Mouse (Mus musculus): ENCODE results near the gene C77080. TPM values are rescaled to one million over a fixed set of nuclear protein-coding genes. Genes with fewer than 3 reads are reported as not detected.
A peak's percentile ranks its signal among the peaks of the same experiment; 100 is the strongest.

The C77080 gene
- polyA plus RNA-seq, 1 experiment from 2014 or later, result 9.6 TPM

- Histone ChIP-seq H3K4me3 (ENCODE audit: low read depth, low read length) (no peak overlapping the region), H3K9ac (ENCODE audit: low read length) (no peak overlapping the region), H3K27me3 (ENCODE audit: control insufficient read depth, insufficient read depth, low read length) (no peaks in the 10 kb centered on the region), H3K4me2 (replicated peaks; ENCODE audit: low read depth) (no peak overlapping the region), H3K4me1 (replicated peaks; ENCODE audit: control insufficient read depth, insufficient read depth) (no peaks in the 10 kb centered on the region), H3K27ac (replicated peaks) (no peak overlapping the region), H3K9me3 (ENCODE audit: control insufficient read depth, low read length) (no peaks in the 10 kb centered on the region), H3K36me3 (ENCODE audit: control insufficient read depth, insufficient read depth, low read length) (peaks cover 16% of the 10 kb centered on the region)
- WGBS, result 95% methylated on average over 6 of the region's 6 CpGs
- ATAC-seq (ENCODE audit: low FRiP score, low TSS enrichment) (no peak), DNase-seq (ENCODE audit: low spot score) (no peak)
- no peak for TF ChIP-seq EP300 (optimal IDR thresholded peaks at IDR 0.05)
- TF ChIP-seq CTCF (IDR thresholded peaks at IDR 0.05; ENCODE audit: low read depth), result no peak
Observed at GRCm38 (mm10) chr4:129197514-129197913, 63.7 kb downstream of the C77080 start.

- Histone ChIP-seq H3K27me3 (ENCODE audit: control insufficient read depth, insufficient read depth, low read length) (no peaks in the 10 kb centered on the region), H3K4me1 (replicated peaks; ENCODE audit: control insufficient read depth, insufficient read depth) (peaks cover 5% of the 10 kb centered on the region; the same call in 1 of the 2 replicates), H3K9ac (ENCODE audit: low read length) (no peak overlapping the region), H3K27ac (replicated peaks) (no peak overlapping the region), H3K36me3 (ENCODE audit: control insufficient read depth, insufficient read depth, low read length) (peaks cover 6% of the 10 kb centered on the region; the same call in 1 of the 2 replicates), H3K4me3 (ENCODE audit: low read depth, low read length) (no peak overlapping the region), H3K4me2 (replicated peaks; ENCODE audit: low read depth) (no peak overlapping the region), H3K9me3 (ENCODE audit: control insufficient read depth, low read length) (no peaks in the 10 kb centered on the region)
- no peak for DNase-seq (ENCODE audit: low spot score)
- TF ChIP-seq CTCF (IDR thresholded peaks at IDR 0.05; ENCODE audit: low read depth) (no peak), EP300 (optimal IDR thresholded peaks at IDR 0.05) (no peak)
- 90% methylated on average over 1 of the region's 1 CpGs for whole genome bisulfite sequencing
- no peak for ATAC-seq (ENCODE audit: low FRiP score, low TSS enrichment)
Observed at GRCm38 (mm10) chr4:129194280-129194679, 66.9 kb downstream of the C77080 start.

- no peak overlapping the region for H3K9ac ChIP-seq (ENCODE audit: low read length)
- H3K27ac ChIP-seq (replicated peaks), result no peak overlapping the region
- WGBS, result 70% methylated on average over 5 of the region's 5 CpGs
- H3K27me3 ChIP-seq (ENCODE audit: control insufficient read depth, insufficient read depth, low read length), result no peaks in the 10 kb centered on the region
- no peaks in the 10 kb centered on the region; the same call in 1 of the 2 replicates for H3K36me3 ChIP-seq (ENCODE audit: control insufficient read depth, insufficient read depth, low read length)
- no peak for TF ChIP-seq EP300 (optimal IDR thresholded peaks at IDR 0.05)
- no peak for TF ChIP-seq CTCF (IDR thresholded peaks at IDR 0.05; ENCODE audit: low read depth)
- H3K4me1 ChIP-seq (replicated peaks; ENCODE audit: control insufficient read depth, insufficient read depth), result peaks cover 5% of the 10 kb centered on the region; the same call in 1 of the 2 replicates
- no peak overlapping the region for H3K4me2 ChIP-seq (replicated peaks; ENCODE audit: low read depth)
- no peaks in the 10 kb centered on the region for H3K9me3 ChIP-seq (ENCODE audit: control insufficient read depth, low read length)
- DNase-seq (ENCODE audit: low spot score) (no peak), ATAC-seq (ENCODE audit: low FRiP score, low TSS enrichment) (no peak)
- no peak overlapping the region for H3K4me3 ChIP-seq (ENCODE audit: low read depth, low read length)
Observed at GRCm38 (mm10) chr4:129191691-129192090, 69.5 kb downstream of the C77080 start.

- ATAC-seq (ENCODE audit: low FRiP score, low TSS enrichment) (peak; percentile 12; the same call in 1 of the 2 replicates), DNase-seq (ENCODE audit: low spot score) (peak; percentile 31)
- peak overlapping the region; percentile 66 for H3K4me2 ChIP-seq (replicated peaks; ENCODE audit: low read depth)
- H3K36me3 ChIP-seq (ENCODE audit: control insufficient read depth, insufficient read depth, low read length), result no peaks in the 10 kb centered on the region
- TF ChIP-seq CTCF (IDR thresholded peaks at IDR 0.05; ENCODE audit: low read depth) (no peak), EP300 (optimal IDR thresholded peaks at IDR 0.05) (no peak)
- H3K4me3 ChIP-seq (ENCODE audit: low read depth, low read length), result peak overlapping the region; percentile 64
- peaks cover 5% of the 10 kb centered on the region; the same call in 1 of the 2 replicates for H3K4me1 ChIP-seq (replicated peaks; ENCODE audit: control insufficient read depth, insufficient read depth)
- no peaks in the 10 kb centered on the region for H3K9me3 ChIP-seq (ENCODE audit: control insufficient read depth, low read length)
- H3K27ac ChIP-seq (replicated peaks), result peak overlapping the region; percentile 87
- peak overlapping the region; percentile 63 for H3K9ac ChIP-seq (ENCODE audit: low read length)
- 2% methylated on average over 12 of the region's 12 CpGs for WGBS
- no peaks in the 10 kb centered on the region for H3K27me3 ChIP-seq (ENCODE audit: control insufficient read depth, insufficient read depth, low read length)
Observed at GRCm38 (mm10) chr4:129190538-129190937, 70.7 kb downstream of the C77080 start.

GRCm38 (mm10) chr4:129189542-129190519 lies 71.4 kb downstream of the C77080 start, which contains the start of the genes S100pbp and Yars:
S100pbp (minus strand) TSS chr4:129189727.
Yars (plus strand) TSS chr4:129189760.
- Histone ChIP-seq H3K36me3 (ENCODE audit: control insufficient read depth, insufficient read depth, low read length) (no peaks in the 10 kb centered on the region), H3K27me3 (ENCODE audit: control insufficient read depth, insufficient read depth, low read length) (no peaks in the 10 kb centered on the region), H3K4me3 (ENCODE audit: low read depth, low read length) (peak within 1 kb of the TSS; percentile 64), H3K9me3 (ENCODE audit: control insufficient read depth, low read length) (no peaks in the 10 kb centered on the region), H3K27ac (replicated peaks) (peak within 1 kb of the TSS; percentile 88), H3K4me1 (replicated peaks; ENCODE audit: control insufficient read depth, insufficient read depth) (peaks cover 5% of the 10 kb centered on the region; the same call in 1 of the 2 replicates), H3K4me2 (replicated peaks; ENCODE audit: low read depth) (peak within 1 kb of the TSS; percentile 77), H3K9ac (ENCODE audit: low read length) (peak within 1 kb of the TSS; percentile 85)
- under 1% methylated on average over 58 of the region's 58 CpGs for WGBS
- TF ChIP-seq CTCF (IDR thresholded peaks at IDR 0.05; ENCODE audit: low read depth), result peak; percentile 59
- peak; percentile 66 for TF ChIP-seq EP300 (optimal IDR thresholded peaks at IDR 0.05)
- DNase-seq (ENCODE audit: low spot score) (peak; percentile 98), ATAC-seq (ENCODE audit: low FRiP score, low TSS enrichment) (peak; percentile 86)
